Mouse (Mus musculus) intestine, postnatal 0 days (tissue): ENCODE results near the gene Dnajb8. TPM values are rescaled to one million over a fixed set of nuclear protein-coding genes. Genes with fewer than 3 reads are reported as not detected.

Experiments
- ATAC-seq: fragments of 200-750 bp; cut with Nextera tagmentation; 2 replicates; pipeline ENCODE4 v1.8.0; 2017; ENCODE audit warnings: mild to moderate bottlenecking, moderate TSS enrichment, moderate library complexity
- H3K27ac ChIP-seq: fragments of 300-500 bp; sonication (generic); 2 replicates; pipeline ENCODE4 v1.5.1; 2014; ENCODE audit warnings: mild to moderate bottlenecking, low read depth, low read length, moderate library complexity
- H3K27me3 ChIP-seq: fragments of 300-500 bp; sonication (generic); replicated peaks from 2 replicates; pipeline ENCODE4 v1.6.1; 2014; ENCODE audit warnings: low read length, mixed read lengths; ENCODE audit not compliant: control insufficient read depth, insufficient read depth
- H3K36me3 ChIP-seq: fragments of 300-500 bp; sonication (generic); 2 replicates; pipeline ENCODE4 v1.6.1; 2014; ENCODE audit warnings: mild to moderate bottlenecking, moderate library complexity; ENCODE audit not compliant: control insufficient read depth, insufficient read depth
- H3K4me1 ChIP-seq: fragments of 300-500 bp; sonication (generic); replicated peaks from 2 replicates; pipeline ENCODE4 v1.6.1; 2014; ENCODE audit warnings: antibody characterized with exemption, low read length, mixed read lengths; ENCODE audit not compliant: control insufficient read depth, insufficient read depth
- H3K4me2 ChIP-seq: fragments of 300-500 bp; sonication (generic); replicated peaks from 2 replicates; pipeline ENCODE4 v1.6.1; 2014; ENCODE audit warnings: low read depth, mild to moderate bottlenecking, moderate library complexity
- H3K4me3 ChIP-seq: fragments of 300-500 bp; sonication (generic); 2 replicates; pipeline ENCODE4 v1.5.1; 2014; ENCODE audit warnings: low read depth, low read length
- H3K9ac ChIP-seq: fragments of 300-500 bp; sonication (generic); 2 replicates; pipeline ENCODE4 v1.6.1; 2014; ENCODE audit warnings: mild to moderate bottlenecking, low read depth, low read length
- H3K9me3 ChIP-seq: fragments of 300-500 bp; sonication (generic); 2 replicates; pipeline ENCODE4 v1.6.1; 2016; ENCODE audit warnings: mixed run types; ENCODE audit not compliant: control insufficient read depth
- CTCF ChIP-seq: sonication (generic); IDR thresholded peaks from 2 replicates; pipeline ENCODE4 v1.5.1; 2016; ENCODE audit warnings: low read depth, mild to moderate bottlenecking, control low read depth, antibody characterized with exemption, moderate library complexity
- WGBS: fragments of 180-500 bp; shearing (Covaris S2); extraction: QIAGEN DNeasy Blood & Tissue Kit; methylation state at CpG from one replicate; pipeline ENCODE4 v1.1.7; 2014; 5-methylcytosine and 5-hydroxymethylcytosine counted together
- polyA plus RNA-seq: library from polyadenylated mRNA; unstranded; fragments of >200 nt; fragmentation: Nextera tagmentation; extraction: Ambion mirVana; gene quantifications from 2 replicates; pipeline ENCODE4 v1.2.1, GENCODE M21; 2015

Gene Dnajb8
- polyA plus RNA-seq, 1 experiment from 2014 or later, result not detected

- Histone ChIP-seq H3K36me3 (no peaks in the 10 kb centered on the region), H3K9me3 (no peaks in the 10 kb centered on the region), H3K27ac (no peak overlapping the region), H3K4me3 (no peak overlapping the region), H3K9ac (no peak overlapping the region), H3K4me1 (no peaks in the 10 kb centered on the region; the same call in 1 of the 2 replicates), H3K4me2 (no peak overlapping the region), H3K27me3 (peaks cover 95% of the 10 kb centered on the region)
- WGBS, result 36% methylated on average over 15 of the region's 15 CpGs
- TF ChIP-seq CTCF, result no peak
- no peak for ATAC-seq
Measured at GRCm38 (mm10) chr6:88201926-88202700, 20.0 kb upstream of the Dnajb8 start.

GRCm38 (mm10) chr6:88202921-88203690 lies 19.0 kb upstream of the Dnajb8 start:
- H3K9me3 ChIP-seq, result no peaks in the 10 kb centered on the region
- H3K27ac ChIP-seq, result no peak overlapping the region
- 3% methylated on average over 24 of the region's 24 CpGs for WGBS
- ATAC-seq, result no peak
- H3K27me3 ChIP-seq, result peaks cover 88% of the 10 kb centered on the region
- H3K36me3 ChIP-seq, result no peaks in the 10 kb centered on the region
- no peaks in the 10 kb centered on the region for H3K4me1 ChIP-seq
- 0 out of 2 replicates have a peak, but pooled peaks have one; percentile 27 for TF ChIP-seq CTCF
- no peak overlapping the region for H3K9ac ChIP-seq
- peak overlapping the region; percentile 30 for H3K4me2 ChIP-seq
- no peak overlapping the region for H3K4me3 ChIP-seq

- no peaks in the 10 kb centered on the region for H3K4me1 ChIP-seq
- H3K4me2 ChIP-seq, result no peak overlapping the region
- ATAC-seq, result no peak
- H3K9ac ChIP-seq, result no peak overlapping the region
- H3K9me3 ChIP-seq, result no peaks in the 10 kb centered on the region
- 28% methylated on average over 10 of the region's 10 CpGs for WGBS
- no peak overlapping the region for H3K4me3 ChIP-seq
- no peak for TF ChIP-seq CTCF
- no peaks in the 10 kb centered on the region for H3K36me3 ChIP-seq
- no peak overlapping the region for H3K27ac ChIP-seq
- peaks cover 80% of the 10 kb centered on the region for H3K27me3 ChIP-seq
Measured at GRCm38 (mm10) chr6:88203791-88204405, 18.2 kb upstream of the Dnajb8 start.

- 21% methylated on average over 25 of the region's 25 CpGs for WGBS
- no peaks in the 10 kb centered on the region for H3K36me3 ChIP-seq
- peaks cover 71% of the 10 kb centered on the region for H3K27me3 ChIP-seq
- no peaks in the 10 kb centered on the region for H3K9me3 ChIP-seq
- H3K4me1 ChIP-seq, result no peaks in the 10 kb centered on the region
- no peak overlapping the region for H3K4me2 ChIP-seq
- ATAC-seq, result no peak
- H3K9ac ChIP-seq, result no peak overlapping the region
- no peak for TF ChIP-seq CTCF
- H3K27ac ChIP-seq, result no peak overlapping the region
- H3K4me3 ChIP-seq, result no peak overlapping the region
Measured at GRCm38 (mm10) chr6:88204531-88205385, 17.3 kb upstream of the Dnajb8 start.

GRCm38 (mm10) chr6:88205386-88205700 lies 16.7 kb upstream of the Dnajb8 start:
- Histone ChIP-seq H3K9me3 (no peaks in the 10 kb centered on the region), H3K4me3 (no peak overlapping the region), H3K36me3 (no peaks in the 10 kb centered on the region), H3K27ac (no peak overlapping the region), H3K27me3 (peaks cover 65% of the 10 kb centered on the region), H3K4me2 (no peak overlapping the region), H3K9ac (no peak overlapping the region), H3K4me1 (no peaks in the 10 kb centered on the region)
- TF ChIP-seq CTCF, result no peak
- ATAC-seq, result no peak
- WGBS, result 31% methylated on average over 7 of the region's 7 CpGs

GRCm38 (mm10) chr6:88205937-88206336 lies 16.1 kb upstream of the Dnajb8 start:
- peaks cover 59% of the 10 kb centered on the region for H3K27me3 ChIP-seq
- 22% methylated on average over 9 of the region's 9 CpGs for whole genome bisulfite sequencing
- H3K27ac ChIP-seq, result no peak overlapping the region

More at GRCm38 (mm10) chr6:88205937-88206336, 16.1 kb upstream of the Dnajb8 start:
- Histone ChIP-seq H3K4me3 (no peak overlapping the region), H3K4me2 (no peak overlapping the region), H3K9ac (no peak overlapping the region), H3K36me3 (no peaks in the 10 kb centered on the region), H3K4me1 (no peaks in the 10 kb centered on the region), H3K9me3 (no peaks in the 10 kb centered on the region)
- no peak for TF ChIP-seq CTCF
- ATAC-seq, result no peak
